Comparison of ENCODE assay signal across 20 mouse cellular contexts in genomic region chr11:115829036-115829435, GRCm38 (mm10). TPM values are rescaled to one million over a fixed set of nuclear protein-coding genes. Genes with fewer than 3 reads are reported as not detected.
DNase-seq lines count a peak whose midpoint lies in the region; ATAC-seq and TF ChIP-seq lines count a peak whose summit lies in the region.
"Had no signal": no experiment of that assay in that cellular context is flagged by ENCODE, and none has a peak within 500 bp of the region (broad histone marks: within the 10 kb centered on the region; RNA-seq: fewer than 3 reads in every experiment).

No protein-coding gene starts in this region.

- H3K27ac ChIP-seq in kidney, adult 2 months (ENCODE audit: insufficient read depth, low read depth, low read length): no peak overlapping the region
- H3K27ac ChIP-seq in ES-E14 (ENCODE audit: insufficient read depth, low read depth, low read length, poor library complexity, severe bottlenecking): no peak overlapping the region
- H3K27ac ChIP-seq in limb, embryonic 11.5 days (replicated peaks; ENCODE audit: low read depth, low read length): no peak overlapping the region
- H3K27ac ChIP-seq: limb, embryonic 15.5 days; lung, embryonic 15.5 days had no signal

- in situ Hi-C loops in ES-E14 (cut with MboI; ENCODE audit: low sequenced_read_pairs in 2 of 2, unreplicated experiment in 2 of 2): no loop called here

- H3K27me3 ChIP-seq in kidney, adult 2 months (replicated peaks; ENCODE audit: control insufficient read depth, insufficient read depth, low read length): no peaks in the 10 kb centered on the region
- H3K27me3 ChIP-seq in limb, embryonic 11.5 days (ENCODE audit: control insufficient read depth, insufficient read depth, low read length): peaks cover 3% of the 10 kb centered on the region; the same call in 1 of the 2 replicates
- H3K27me3 ChIP-seq: CH12.LX, Patski had no signal

- intact Hi-C loops in gastrocnemius, postnatal 36 days (cut with DNase I): no loop called here

- H3K4me2 ChIP-seq in limb, embryonic 11.5 days (ENCODE audit: low read depth, severe bottlenecking): no peak overlapping the region
- H3K4me2 ChIP-seq: limb, embryonic 15.5 days; lung, embryonic 15.5 days had no signal

- H3K4me3 ChIP-seq in kidney, adult 2 months (ENCODE audit: insufficient read depth, low read depth, low read length): no peak overlapping the region
- H3K4me3 ChIP-seq in ES-E14 (ENCODE audit: insufficient read depth in 1 of 2, low read depth in 1 of 2, low read length in 2 of 2, poor library complexity in 1 of 2, severe bottlenecking in 1 of 2): no peak overlapping the region
- no peak overlapping the region for H3K4me3 ChIP-seq in limb, embryonic 11.5 days (ENCODE audit: low read depth, low read length)
- H3K4me3 ChIP-seq: limb, embryonic 15.5 days; lung, embryonic 15.5 days had no signal

- H3K4me1 ChIP-seq in kidney, adult 2 months (ENCODE audit: control insufficient read depth, insufficient read depth, low read length): peaks cover 68% of the 10 kb centered on the region
- peaks cover 16 to 51% of the 10 kb centered on the region in 2 experiments; a peak in 3 of 4 replicates for H3K4me1 ChIP-seq in ES-E14 (ENCODE audit: control insufficient read depth in 2 of 2, insufficient read depth in 2 of 2, low read length in 2 of 2, poor library complexity in 1 of 2)
- H3K4me1 ChIP-seq in limb, embryonic 11.5 days (ENCODE audit: control insufficient read depth, insufficient read depth, low read length): peaks cover 37% of the 10 kb centered on the region

- 42% methylated on average over 4 of the region's 4 CpGs for WGBS in kidney, adult 2 months
- 52% methylated on average over 4 of the region's 4 CpGs for WGBS in limb, embryonic 11.5 days

- peak; percentile 30 to 54 for DNase-seq in gastrocnemius, adult 8-10 months (ENCODE audit: low spot score in 2 of 2)
- no peak for DNase-seq in gastrocnemius, postnatal 36 days
- DNase-seq in kidney, adult 2 months: peak; percentile 33
- DNase-seq in kidney, postnatal 4 days: no peak
- no peak for DNase-seq in ES-E14 (ENCODE audit: low read depth, low spot score)
- no peak for DNase-seq in limb, embryonic 11.5 days (ENCODE audit: low spot score)
- DNase-seq in adrenal gland, adult 8-10 months: no peak
- DNase-seq in left cerebral cortex, adult 18-20 months (ENCODE audit: low spot score in 2 of 2): no peak
- DNase-seq: adrenal gland, postnatal 36 days; cerebellum, adult 8-10 months; forebrain, postnatal 0 days; kidney, postnatal 10 days; midbrain, embryonic 14.5 days; thymus, adult 18-20 months had no signal

- peak overlapping the region; percentile 39; the same call in 1 of the 2 replicates for H3K9ac ChIP-seq in ES-E14 (ENCODE audit: insufficient read depth, low read depth, low read length, poor library complexity, severe bottlenecking)
- 0 out of 2 replicates have a peak overlapping the region, but pooled peaks have one; percentile 5 for H3K9ac ChIP-seq in limb, embryonic 11.5 days (ENCODE audit: low read length)
- H3K9ac ChIP-seq: forebrain, postnatal 0 days; limb, embryonic 15.5 days; lung, embryonic 15.5 days had no signal

- ATAC-seq in limb, embryonic 11.5 days (ENCODE audit: insufficient number of reproducible peaks, low FRiP score, low TSS enrichment, low read depth): no peak
- ATAC-seq: activated CD4-positive, CD25-positive, alpha-beta regulatory T cell, adult 4 months; forebrain, postnatal 0 days; Patski had no signal

- no peak for TF ChIP-seq CTCF in kidney, adult 2 months (conservative IDR thresholded peaks at IDR 0.05; ENCODE audit: insufficient read depth, insufficient read length, low read depth, low read length)

- TF ChIP-seq POLR2A in kidney, adult 2 months (IDR thresholded peaks at IDR 0.05; ENCODE audit: low read depth, low read length): no peak

- H3K36me3 ChIP-seq in kidney, adult 2 months (ENCODE audit: control insufficient read depth, insufficient read depth, low read length): no peaks in the 10 kb centered on the region
- no peaks in the 10 kb centered on the region for H3K36me3 ChIP-seq in ES-E14 (ENCODE audit: control insufficient read depth, insufficient read depth, low read length, poor library complexity, severe bottlenecking)
- H3K36me3 ChIP-seq in limb, embryonic 11.5 days (ENCODE audit: control insufficient read depth, insufficient read depth, low read length): no peaks in the 10 kb centered on the region
- H3K36me3 ChIP-seq: limb, embryonic 15.5 days; lung, embryonic 15.5 days had no signal

- no peaks in the 10 kb centered on the region for H3K9me3 ChIP-seq in ES-E14 (ENCODE audit: control insufficient read depth, insufficient read depth, low read depth, low read length)
- H3K9me3 ChIP-seq in limb, embryonic 11.5 days (ENCODE audit: control insufficient read depth, low read length): no peaks in the 10 kb centered on the region
- H3K9me3 ChIP-seq: limb, embryonic 15.5 days; lung, embryonic 15.5 days had no signal

TF ChIP-seq in ES-E14, 5 proteins besides CTCF, POLR2A, EP300 and RAD21:
- TF ChIP-seq ZC3H11A (IDR thresholded peaks at IDR 0.05; ENCODE audit: borderline replicate concordance, low read depth, low read length) (no peak), MAFK (IDR thresholded peaks at IDR 0.05; ENCODE audit: insufficient read depth, low read depth, low read length) (no peak)

RNA-seq across cellular contexts. Expression of gene Llgl2, which starts 5.2 kb away (rescaled TPM):
- 10 to 100 TPM in 2 of 4 experiments, 1 to 10 TPM in 2; 6.6 to 20.8 (median 9.5) TPM for total RNA-seq in gastrocnemius, adult 8-10 months (2022)
- 1 to 10 TPM; 6.5 to 9.9 TPM for total RNA-seq in gastrocnemius, postnatal 36 days (2021)
- polyA plus RNA-seq in kidney, adult 2 months (2012; rRNA removed): 153 and 166 TPM in 2 replicates
- total RNA-seq in ES-E14 (2012; rRNA removed): 96.5 and 145 TPM in 2 replicates
- 6.2 and 8.5 TPM in 2 replicates for polyA plus RNA-seq in limb, embryonic 11.5 days (2014; fragmentation: Nextera tagmentation; extraction: Ambion mirVana)
- 10 to 100 TPM; 10.5 to 13.4 (median 11.5) TPM for total RNA-seq in adrenal gland, adult 8-10 months (2022)
- total RNA-seq in left cerebral cortex, adult 18-20 months (2021): 1 to 10 TPM; 3.6 to 4.5 TPM

RNA-seq across cellular contexts. Expression of gene Tsen54, which starts 14.5 kb away (rescaled TPM):
- 1 to 10 TPM; 4.8 to 7.2 (median 5.7) TPM for total RNA-seq in gastrocnemius, adult 8-10 months (2022)
- total RNA-seq in gastrocnemius, postnatal 36 days (2021): 1 to 10 TPM; 4.6 to 6.0 TPM
- polyA plus RNA-seq in kidney, adult 2 months (2012; rRNA removed): 36.4 and 43.4 TPM in 2 replicates
- 63.6 and 64.4 TPM in 2 replicates for total RNA-seq in ES-E14 (2012; rRNA removed)
- 29.2 and 32.8 TPM in 2 replicates for polyA plus RNA-seq in limb, embryonic 11.5 days (2014; fragmentation: Nextera tagmentation; extraction: Ambion mirVana)
- total RNA-seq in adrenal gland, adult 8-10 months (2022): 10 to 100 TPM; 20.0 to 32.2 (median 25.4) TPM
- 10 to 100 TPM; 14.0 to 14.5 TPM for total RNA-seq in left cerebral cortex, adult 18-20 months (2021)

RNA-seq across cellular contexts. Expression of gene Caskin2, which starts 15.6 kb away (rescaled TPM):
- total RNA-seq in gastrocnemius, adult 8-10 months (2022): 10 to 100 TPM; 11.6 to 14.6 (median 12.3) TPM
- 10 to 100 TPM; 12.6 to 13.3 TPM for total RNA-seq in gastrocnemius, postnatal 36 days (2021)
- polyA plus RNA-seq in kidney, adult 2 months (2012; rRNA removed): 36.9 and 46.7 TPM in 2 replicates
- 9.6 and 10.5 TPM in 2 replicates for total RNA-seq in ES-E14 (2012; rRNA removed)
- 16.2 and 16.5 TPM in 2 replicates for polyA plus RNA-seq in limb, embryonic 11.5 days (2014; fragmentation: Nextera tagmentation; extraction: Ambion mirVana)
- 10 to 100 TPM; 60.6 to 97.3 (median 78.2) TPM for total RNA-seq in adrenal gland, adult 8-10 months (2022)
- total RNA-seq in left cerebral cortex, adult 18-20 months (2021): 10 to 100 TPM; 17.7 to 18.6 TPM

RNA-seq across cellular contexts. Expression of gene Myo15b, which starts 29.2 kb away (rescaled TPM):
- not detected for total RNA-seq in gastrocnemius, adult 8-10 months (2022)
- total RNA-seq in gastrocnemius, postnatal 36 days (2021): not detected
- polyA plus RNA-seq in kidney, adult 2 months (2012; rRNA removed): 104 and 132 TPM in 2 replicates
- total RNA-seq in ES-E14 (2012; rRNA removed): 4.6 and 7.7 TPM in 2 replicates
- 0.11 TPM in 1 of 2 replicates, not detected in the other for polyA plus RNA-seq in limb, embryonic 11.5 days (2014; fragmentation: Nextera tagmentation; extraction: Ambion mirVana)
- 1 to 10 TPM in 1 of 4 experiments, under 1 TPM in 2, not detected in 1; 0.09 to 1.1 (median 0.32) TPM for total RNA-seq in adrenal gland, adult 8-10 months (2022)
- under 1 TPM; 0.49 to 0.75 TPM for total RNA-seq in left cerebral cortex, adult 18-20 months (2021)
- total RNA-seq: forebrain, postnatal 0 days; neutrophil, adult 5-6 weeks had no signal
- polyA plus RNA-seq: activated CD4-positive, CD25-positive, alpha-beta regulatory T cell, adult 4 months; midbrain, embryonic 14.5 days had no signal

Comparison
In these comparisons a context has a peak if more than half of its experiments do, and no peak if none do; other contexts are left out.
1. DNase-seq: peak in gastrocnemius, adult 8-10 months (2 of 2) and kidney, adult 2 months (single experiment); none in gastrocnemius, postnatal 36 days (0 of 2), kidney, postnatal 4 days (0 of 2), ES-E14 (single experiment), limb, embryonic 11.5 days (single experiment), adrenal gland, adult 8-10 months (single experiment) and left cerebral cortex, adult 18-20 months (0 of 2).